Mouse (Mus musculus) myocyte (in vitro differentiated cells): ENCODE data around the gene Erg. TPM values are rescaled to one million over a fixed set of nuclear protein-coding genes. Genes with fewer than 3 reads are reported as not detected.

Experiments
- H3K27me3 ChIP-seq: one replicate; pipeline ENCODE4 v1.6.1; 2011; ENCODE audit not compliant: control insufficient read depth, insufficient read depth, insufficient read length
- H3K36me3 ChIP-seq: one replicate; pipeline ENCODE4 v1.6.1; 2011; ENCODE audit not compliant: control insufficient read depth, insufficient read depth
- H3K4me2 ChIP-seq: one replicate; pipeline ENCODE4 v1.6.1; 2011; ENCODE audit warnings: low read depth, control low read depth
- H3K4me3 ChIP-seq: one replicate; pipeline ENCODE4 v1.5.1; 2011; ENCODE audit warnings: mild to moderate bottlenecking, control low read depth, moderate library complexity
- H3K79me2 ChIP-seq: one replicate; pipeline ENCODE4 v1.6.1; 2011; ENCODE audit not compliant: control insufficient read depth, insufficient read depth
- H3ac ChIP-seq: one replicate; pipeline ENCODE4 v1.6.1; 2011; ENCODE audit not compliant: control insufficient read depth, insufficient read length
- CEBPB ChIP-seq: IDR thresholded peaks from 2 replicates; pipeline ENCODE4 v1.6.1; 2011; ENCODE audit warnings: mild to moderate bottlenecking, moderate library complexity; ENCODE audit not compliant: poor library complexity, insufficient read depth, severe bottlenecking
- E2F4 ChIP-seq: IDR thresholded peaks from one replicate; pipeline ENCODE4 v1.6.1; 2011; ENCODE audit warnings: mild to moderate bottlenecking, control low read depth, moderate library complexity; ENCODE audit not compliant: insufficient read depth
- MAX ChIP-seq: IDR thresholded peaks from one replicate; pipeline ENCODE4 v1.6.1; 2011; ENCODE audit warnings: low read depth, mild to moderate bottlenecking, control low read depth
- MYOD1 ChIP-seq, 3 experiments: IDR thresholded peaks; one replicate each; pipeline ENCODE4 v1.6.1; 2011; ENCODE audit warnings: control low read depth in 2 of 3, low read depth in 2 of 3, mild to moderate bottlenecking in 2 of 3, moderate library complexity in 1 of 3; ENCODE audit not compliant: insufficient read length in 2 of 3, control insufficient read depth in 1 of 3
- MYOG ChIP-seq, 3 experiments: IDR thresholded peaks; one replicate each; pipeline ENCODE4 v1.6.1; 2011; ENCODE audit warnings: control low read depth in 2 of 3, low read depth in 2 of 3, mild to moderate bottlenecking in 2 of 3; ENCODE audit not compliant: insufficient read length in 2 of 3, control insufficient read depth in 1 of 3, insufficient read depth in 1 of 3
- POLR2A ChIP-seq: IDR thresholded peaks from one replicate; pipeline ENCODE4 v1.6.1; 2011; ENCODE audit warnings: low read depth, mild to moderate bottlenecking, control low read depth, moderate library complexity; ENCODE audit not compliant: insufficient read length
- POLR2AphosphoS2 ChIP-seq: IDR thresholded peaks from one replicate; pipeline ENCODE4 v1.6.1; 2011; ENCODE audit warnings: low read depth, control low read depth; ENCODE audit not compliant: insufficient read length
- REST ChIP-seq: IDR thresholded peaks from one replicate; pipeline ENCODE4 v1.6.1; 2011; ENCODE audit warnings: mild to moderate bottlenecking, control low read depth, moderate library complexity; ENCODE audit not compliant: insufficient read depth, insufficient read length
- SRF ChIP-seq: IDR thresholded peaks from one replicate; pipeline ENCODE4 v1.6.1; 2011; ENCODE audit warnings: low read depth; ENCODE audit not compliant: control insufficient read depth, insufficient read length
- TCF12 ChIP-seq: IDR thresholded peaks from one replicate; pipeline ENCODE4 v1.6.1; 2011; ENCODE audit warnings: mild to moderate bottlenecking, control low read depth; ENCODE audit not compliant: poor library complexity, insufficient read depth, severe bottlenecking
- TCF3 ChIP-seq: IDR thresholded peaks from one replicate; pipeline ENCODE4 v1.6.1; 2011; ENCODE audit warnings: low read depth, control low read depth; ENCODE audit not compliant: insufficient read length
- USF1 ChIP-seq: IDR thresholded peaks from one replicate; pipeline ENCODE4 v1.6.1; 2011; ENCODE audit warnings: low read depth, mild to moderate bottlenecking, control low read depth, moderate library complexity
- polyA plus RNA-seq: library from polyadenylated mRNA; unstranded; fragments of >200 nt; fragmentation: generic; extraction: Trizol; gene quantifications from one replicate; pipeline ENCODE4 v1.2.1, GENCODE M21; 2012; ENCODE audit warnings: missing spikeins

The Erg gene
- polyA plus RNA-seq, 1 experiment = 0.04 TPM

DNA sequence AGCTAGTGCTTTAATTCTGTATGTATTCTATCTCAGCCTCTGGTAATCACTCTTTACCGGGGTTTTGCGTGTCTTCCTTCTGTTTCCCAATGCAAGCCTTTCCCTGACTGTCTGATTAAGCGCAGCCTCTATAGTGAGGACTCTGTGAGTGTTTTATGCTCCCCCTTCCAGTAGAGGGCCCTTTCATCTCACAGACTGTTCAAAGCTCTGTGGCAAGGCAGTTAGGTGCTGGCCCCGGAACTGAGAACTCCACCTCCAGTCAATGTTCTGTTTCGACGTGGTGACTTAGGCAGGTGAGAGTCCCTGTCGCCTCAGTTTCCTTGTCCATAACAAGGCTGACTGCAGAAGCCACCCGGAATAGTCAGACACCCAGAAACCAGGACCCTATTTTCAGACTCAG is 244.4 kb downstream of the Erg start:
- H3K79me2 ChIP-seq = no peaks in the 10 kb centered on the region
- TF ChIP-seq TCF12 = no peak
- no peak for TF ChIP-seq USF1
- no peak for TF ChIP-seq POLR2AphosphoS2
- TF ChIP-seq POLR2A = no peak
- no peak overlapping the region for H3K4me2 ChIP-seq
- no peaks in the 10 kb centered on the region for H3K27me3 ChIP-seq
- no peak overlapping the region for H3K4me3 ChIP-seq
- H3K36me3 ChIP-seq = no peaks in the 10 kb centered on the region
- H3ac ChIP-seq = no peak overlapping the region

DNA sequence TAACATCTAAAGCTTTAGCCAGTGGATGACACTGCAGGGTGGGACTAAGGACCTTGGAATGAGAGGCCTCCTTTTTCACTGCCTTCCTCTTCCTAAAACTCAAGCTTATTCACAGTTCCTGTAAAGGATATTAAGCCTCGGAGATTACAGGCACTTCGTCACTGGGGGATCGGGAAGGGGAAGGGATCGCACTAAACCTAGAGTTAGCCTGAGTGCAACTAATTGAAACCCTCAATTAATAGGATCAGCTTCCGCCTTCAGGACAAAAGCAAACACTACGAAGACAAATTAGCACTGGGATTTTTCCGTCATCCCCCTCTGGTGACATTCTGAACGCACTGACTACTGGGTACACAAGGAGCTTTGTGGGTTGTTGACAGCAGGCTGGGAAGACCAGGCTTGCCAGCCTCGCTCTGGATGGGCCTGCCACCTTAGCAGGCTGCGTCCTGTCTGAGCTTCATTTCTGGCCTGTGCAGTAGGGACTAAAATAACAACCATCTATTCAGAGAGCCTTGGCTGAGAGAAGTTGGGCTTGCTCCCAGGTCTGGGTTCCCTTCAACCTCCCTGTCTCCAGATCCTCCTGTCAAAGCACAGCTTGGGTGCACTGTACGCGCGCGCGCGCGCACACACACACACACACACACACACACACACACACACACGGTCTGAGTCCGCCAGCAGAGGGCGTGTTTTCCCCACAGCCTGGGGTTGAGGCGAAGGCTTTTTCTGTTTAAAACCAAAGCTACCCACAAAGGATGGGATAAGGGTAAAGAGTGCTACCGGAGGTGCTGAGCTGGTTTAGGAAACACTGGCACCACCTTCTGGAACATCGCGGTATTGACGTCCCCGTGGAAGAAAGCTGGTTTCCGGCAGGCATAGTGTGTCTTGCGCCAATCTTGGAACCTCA is 245.3 kb downstream of the Erg start:
- TF ChIP-seq SRF (no peak), REST (no peak), USF1 (no peak), TCF12 (no peak), TCF3 (no peak), E2F4 (no peak)
- Histone ChIP-seq H3ac (no peak overlapping the region), H3K4me2 (no peak overlapping the region), H3K4me3 (no peak overlapping the region), H3K36me3 (no peaks in the 10 kb centered on the region), H3K79me2 (no peaks in the 10 kb centered on the region), H3K27me3 (no peaks in the 10 kb centered on the region)

- Histone ChIP-seq H3K4me3 (no peak overlapping the region), H3K4me2 (no peak overlapping the region), H3K36me3 (no peaks in the 10 kb centered on the region), H3K27me3 (no peaks in the 10 kb centered on the region), H3K79me2 (no peaks in the 10 kb centered on the region), H3ac (no peak overlapping the region)
- TF ChIP-seq E2F4 (no peak), REST (no peak), POLR2A (no peak), TCF3 (no peak), TCF12 (no peak), MAX (no peak)
Measured at GRCm38 (mm10) chr16:95332159-95332558, 254.2 kb downstream of the Erg start.

- Histone ChIP-seq H3ac (no peak overlapping the region), H3K79me2 (no peaks in the 10 kb centered on the region), H3K36me3 (no peaks in the 10 kb centered on the region), H3K4me2 (no peak overlapping the region), H3K27me3 (no peaks in the 10 kb centered on the region), H3K4me3 (no peak overlapping the region)
- TF ChIP-seq USF1 (no peak), E2F4 (no peak), TCF12 (no peak), SRF (no peak), MYOG (IDR thresholded peaks at IDR 0.05; ENCODE audit: control insufficient read depth in 1 of 3, insufficient read depth in 1 of 3, insufficient read length in 2 of 3, low read depth in 2 of 3) (no peak), CEBPB (no peak), MAX (no peak), POLR2AphosphoS2 (no peak), TCF3 (no peak), MYOD1 (IDR thresholded peaks at IDR 0.05; ENCODE audit: control insufficient read depth in 1 of 3, insufficient read length in 2 of 3, low read depth in 2 of 3) (no peak), REST (no peak), POLR2A (no peak)
Measured at GRCm38 (mm10) chr16:95321945-95322625, 264.3 kb downstream of the Erg start.

Other genes starting within 250 kb of the Erg start
- gene Ets2, start 115.5 kb upstream of the Erg start, polyA plus RNA-seq = 73.9 TPM